Mouse (Mus musculus) telencephalon, adult 2 months (tissue): ENCODE results near the gene Lrmda.

Experiments used
- DNase-seq: peaks from one replicate; pipeline ENCODE4 v3.0.0-alpha.2; 2011; ENCODE audit warnings: low read depth, low spot score

Gene Lrmda

GRCm38 (mm10) chr14:22091306-22091705 lies 71.8 kb downstream of the Lrmda start:
- DNase-seq: no peak

- no peak for DNase-seq
Observed at GRCm38 (mm10) chr14:22093124-22093523, 73.6 kb downstream of the Lrmda start.

- DNase-seq: no peak
Observed at GRCm38 (mm10) chr14:22101961-22102805, 82.7 kb downstream of the Lrmda start.

GRCm38 (mm10) chr14:22105855-22106254 lies 86.3 kb downstream of the Lrmda start:
- no peak for DNase-seq

GRCm38 (mm10) chr14:22106777-22107176 lies 87.3 kb downstream of the Lrmda start:
- DNase-seq: no peak

GRCm38 (mm10) chr14:22109423-22109822 lies 89.9 kb downstream of the Lrmda start:
- no peak for DNase-seq

GRCm38 (mm10) chr14:22113463-22114361 lies 94.2 kb downstream of the Lrmda start:
- no peak for DNase-seq

- no peak for DNase-seq
Observed at GRCm38 (mm10) chr14:22114651-22115351, 95.3 kb downstream of the Lrmda start.

- no peak for DNase-seq
Observed at GRCm38 (mm10) chr14:22118096-22118495, 98.6 kb downstream of the Lrmda start.

- DNase-seq: no peak
Observed at GRCm38 (mm10) chr14:22118512-22118911, 99.0 kb downstream of the Lrmda start.

- DNase-seq: no peak
Observed at GRCm38 (mm10) chr14:22126276-22126675, 106.8 kb downstream of the Lrmda start.

GRCm38 (mm10) chr14:22126859-22127258 lies 107.3 kb downstream of the Lrmda start:
- DNase-seq: no peak

- DNase-seq: no peak
Observed at GRCm38 (mm10) chr14:22130950-22131585, 111.6 kb downstream of the Lrmda start.

GRCm38 (mm10) chr14:22139281-22139680 lies 119.8 kb downstream of the Lrmda start:
- DNase-seq: no peak

GRCm38 (mm10) chr14:22144014-22144413 lies 124.5 kb downstream of the Lrmda start:
- DNase-seq: no peak

- no peak for DNase-seq
Observed at GRCm38 (mm10) chr14:22145863-22146262, 126.4 kb downstream of the Lrmda start.

GRCm38 (mm10) chr14:22146508-22147044 lies 127.1 kb downstream of the Lrmda start:
- DNase-seq: no peak

GRCm38 (mm10) chr14:22147341-22148024 lies 128.0 kb downstream of the Lrmda start:
- no peak for DNase-seq

- no peak for DNase-seq
Observed at GRCm38 (mm10) chr14:22152701-22153100, 133.2 kb downstream of the Lrmda start.

- DNase-seq: no peak
Observed at GRCm38 (mm10) chr14:22154096-22154495, 134.6 kb downstream of the Lrmda start.
